Mouse (Mus musculus): ENCODE data around the gene Kif5c. TPM values are rescaled to one million over a fixed set of nuclear protein-coding genes. Genes with fewer than 3 reads are reported as not detected.
A peak's percentile ranks its signal among the peaks of the same experiment; 100 is the strongest.

Kif5c gene
- not detected in 2 replicates for polyA plus RNA-seq (2012)

- Histone ChIP-seq H3K4me1 (ENCODE audit: control insufficient read depth) (peaks cover 6% of the 10 kb centered on the region), H3K4me3 (replicated peaks) (peak within 1 kb of the TSS; percentile 40), H3K36me3 (ENCODE audit: control insufficient read depth) (no peaks in the 10 kb centered on the region), H3K9me3 (ENCODE audit: control insufficient read depth, low read length) (no peaks in the 10 kb centered on the region), H3K27me3 (ENCODE audit: control insufficient read depth) (peaks cover 39% of the 10 kb centered on the region)
- no peak for TF ChIP-seq GATA1 (IDR thresholded peaks at IDR 0.05; ENCODE audit: low read length)
- TF ChIP-seq TAL1 (IDR thresholded peaks at IDR 0.05; ENCODE audit: low read length) = no peak
Measured at GRCm38 (mm10) chr2:49618829-49619718, at the start of gene Kif5c. Kif5c (plus strand) TSS chr2:49619298.

- Histone ChIP-seq H3K36me3 (ENCODE audit: control insufficient read depth) (no peaks in the 10 kb centered on the region), H3K4me3 (replicated peaks) (no peak overlapping the region), H3K27me3 (ENCODE audit: control insufficient read depth) (no peaks in the 10 kb centered on the region), H3K9me3 (ENCODE audit: control insufficient read depth, low read length) (no peaks in the 10 kb centered on the region), H3K4me1 (ENCODE audit: control insufficient read depth) (peaks cover 1% of the 10 kb centered on the region; the same call in 1 of the 2 replicates)
- no peak for TF ChIP-seq GATA1 (IDR thresholded peaks at IDR 0.05; ENCODE audit: low read length)
- no peak for TF ChIP-seq TAL1 (IDR thresholded peaks at IDR 0.05; ENCODE audit: low read length)
Measured at GRCm38 (mm10) chr2:49569862-49570777, 49.0 kb upstream of the Kif5c start.

GRCm38 (mm10) chr2:49570778-49571101 is 48.4 kb upstream of the Kif5c start:
- H3K4me1 ChIP-seq (ENCODE audit: control insufficient read depth) = peaks cover 1% of the 10 kb centered on the region; the same call in 1 of the 2 replicates
- no peaks in the 10 kb centered on the region for H3K9me3 ChIP-seq (ENCODE audit: control insufficient read depth, low read length)
- H3K27me3 ChIP-seq (ENCODE audit: control insufficient read depth) = no peaks in the 10 kb centered on the region
- TF ChIP-seq TAL1 (IDR thresholded peaks at IDR 0.05; ENCODE audit: low read length) = no peak
- TF ChIP-seq GATA1 (IDR thresholded peaks at IDR 0.05; ENCODE audit: low read length) = no peak
- H3K4me3 ChIP-seq (replicated peaks) = no peak overlapping the region
- no peaks in the 10 kb centered on the region for H3K36me3 ChIP-seq (ENCODE audit: control insufficient read depth)

- no peak for TF ChIP-seq GATA1 (IDR thresholded peaks at IDR 0.05; ENCODE audit: low read length)
- TF ChIP-seq TAL1 (IDR thresholded peaks at IDR 0.05; ENCODE audit: low read length) = no peak
- no peaks in the 10 kb centered on the region for H3K27me3 ChIP-seq (ENCODE audit: control insufficient read depth)
- H3K36me3 ChIP-seq (ENCODE audit: control insufficient read depth) = no peaks in the 10 kb centered on the region
- no peak overlapping the region for H3K4me3 ChIP-seq (replicated peaks)
- peaks cover 1% of the 10 kb centered on the region; the same call in 1 of the 2 replicates for H3K4me1 ChIP-seq (ENCODE audit: control insufficient read depth)
- H3K9me3 ChIP-seq (ENCODE audit: control insufficient read depth, low read length) = no peaks in the 10 kb centered on the region
Measured at GRCm38 (mm10) chr2:49571159-49571920, 47.8 kb upstream of the Kif5c start.

DNA sequence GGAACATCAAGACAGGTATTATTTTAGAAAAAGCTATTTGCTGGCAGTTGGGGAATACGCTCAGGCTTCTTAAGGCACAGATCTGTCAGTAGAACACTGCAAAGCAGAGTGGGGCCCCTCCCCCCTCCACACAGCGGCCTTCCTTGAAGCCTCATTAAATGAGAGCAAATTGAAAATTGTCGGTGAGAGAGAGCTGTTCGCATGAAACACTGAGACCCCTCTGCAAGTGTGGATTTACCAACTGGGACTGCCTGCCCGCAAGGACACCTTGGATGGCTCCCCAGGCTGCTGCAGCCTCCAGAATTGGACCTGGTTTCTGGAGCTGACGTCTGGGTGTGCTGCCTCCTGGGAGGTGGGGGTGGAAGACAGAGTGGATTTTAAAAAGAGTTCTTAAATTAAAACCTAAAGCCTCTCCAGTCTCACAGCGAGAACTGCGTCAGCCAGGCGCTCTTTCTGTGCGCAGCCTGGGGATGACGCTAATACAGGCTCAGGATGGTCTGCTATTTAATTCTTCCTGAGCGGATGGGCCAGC is 46.9 kb upstream of the Kif5c start:
- Histone ChIP-seq H3K36me3 (ENCODE audit: control insufficient read depth) (no peaks in the 10 kb centered on the region), H3K27me3 (ENCODE audit: control insufficient read depth) (no peaks in the 10 kb centered on the region), H3K4me1 (ENCODE audit: control insufficient read depth) (peaks cover 1% of the 10 kb centered on the region; the same call in 1 of the 2 replicates), H3K9me3 (ENCODE audit: control insufficient read depth, low read length) (no peaks in the 10 kb centered on the region), H3K4me3 (replicated peaks) (no peak overlapping the region)
- TF ChIP-seq TAL1 (IDR thresholded peaks at IDR 0.05; ENCODE audit: low read length) = no peak
- no peak for TF ChIP-seq GATA1 (IDR thresholded peaks at IDR 0.05; ENCODE audit: low read length)

GRCm38 (mm10) chr2:49572684-49573083 is 46.4 kb upstream of the Kif5c start:
- Histone ChIP-seq H3K36me3 (ENCODE audit: control insufficient read depth) (no peaks in the 10 kb centered on the region), H3K4me1 (ENCODE audit: control insufficient read depth) (peaks cover 1% of the 10 kb centered on the region; the same call in 1 of the 2 replicates), H3K27me3 (ENCODE audit: control insufficient read depth) (no peaks in the 10 kb centered on the region), H3K9me3 (ENCODE audit: control insufficient read depth, low read length) (no peaks in the 10 kb centered on the region), H3K4me3 (replicated peaks) (no peak overlapping the region)
- no peak for TF ChIP-seq GATA1 (IDR thresholded peaks at IDR 0.05; ENCODE audit: low read length)
- no peak for TF ChIP-seq TAL1 (IDR thresholded peaks at IDR 0.05; ENCODE audit: low read length)

GRCm38 (mm10) chr2:49573282-49573681 is 45.8 kb upstream of the Kif5c start:
- Histone ChIP-seq H3K4me1 (ENCODE audit: control insufficient read depth) (no peaks in the 10 kb centered on the region), H3K9me3 (ENCODE audit: control insufficient read depth, low read length) (no peaks in the 10 kb centered on the region), H3K4me3 (replicated peaks) (no peak overlapping the region), H3K27me3 (ENCODE audit: control insufficient read depth) (no peaks in the 10 kb centered on the region), H3K36me3 (ENCODE audit: control insufficient read depth) (no peaks in the 10 kb centered on the region)
- TF ChIP-seq GATA1 (IDR thresholded peaks at IDR 0.05; ENCODE audit: low read length) (no peak), TAL1 (IDR thresholded peaks at IDR 0.05; ENCODE audit: low read length) (no peak)

GRCm38 (mm10) chr2:49580585-49580984 is 38.5 kb upstream of the Kif5c start:
- Histone ChIP-seq H3K36me3 (ENCODE audit: control insufficient read depth) (no peaks in the 10 kb centered on the region), H3K4me1 (ENCODE audit: control insufficient read depth) (no peaks in the 10 kb centered on the region), H3K9me3 (ENCODE audit: control insufficient read depth, low read length) (no peaks in the 10 kb centered on the region), H3K4me3 (replicated peaks) (no peak overlapping the region), H3K27me3 (ENCODE audit: control insufficient read depth) (no peaks in the 10 kb centered on the region)
- TF ChIP-seq GATA1 (IDR thresholded peaks at IDR 0.05; ENCODE audit: low read length) (no peak), TAL1 (IDR thresholded peaks at IDR 0.05; ENCODE audit: low read length) (no peak)

Measured in erythroblast, embryonic 14.5 days (primary cell).